Mouse (Mus musculus): Measurements from ENCODE around the gene Afg3l1.
"Not testable (repeated sequence)": the region's sequence is repeated elsewhere in the genome, so short reads cannot be mapped to it uniquely, and the experiment has no call there.

Afg3l1 gene

DNA sequence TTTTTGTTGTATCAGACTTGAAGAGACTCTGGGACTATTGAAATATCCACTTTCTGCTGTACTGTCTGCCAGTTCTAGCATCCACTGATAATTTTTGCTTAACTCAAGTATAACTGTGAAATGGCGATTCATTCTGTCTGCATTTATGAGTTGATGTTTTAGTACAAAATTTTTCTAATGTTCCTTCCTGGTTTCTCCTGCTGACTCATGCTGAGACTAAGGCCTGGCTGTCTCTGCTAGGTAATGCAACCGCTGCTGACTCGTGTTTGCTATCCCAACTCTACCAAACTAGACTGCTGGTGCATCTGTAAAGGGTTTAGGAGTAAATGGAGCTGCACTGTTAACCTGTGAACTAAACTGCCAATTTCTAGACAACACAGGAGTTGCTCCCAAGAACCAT, 10.2 kb upstream of the Afg3l1 start:
- DNase-seq (ENCODE audit: low spot score): no peak

DNA sequence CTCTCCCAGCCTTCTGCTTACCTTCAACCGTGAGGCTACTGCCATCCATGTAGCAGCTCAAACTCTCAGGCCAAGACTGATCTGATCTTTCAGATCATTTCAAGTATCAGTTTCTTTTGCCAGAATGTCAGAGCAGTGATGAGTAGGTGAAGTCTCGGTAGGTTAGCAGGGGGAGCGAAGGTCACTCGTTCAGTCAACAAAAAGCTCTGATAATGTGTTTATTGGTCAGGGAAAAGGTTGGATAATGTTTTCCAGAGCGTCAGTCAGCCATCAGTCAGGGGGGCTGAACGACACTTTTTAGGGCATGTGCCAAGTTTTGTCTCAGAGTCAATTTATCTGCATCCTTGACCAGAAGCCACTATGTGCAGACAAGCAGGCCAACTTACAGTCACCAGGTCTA, 4.7 kb upstream of the Afg3l1 start:
- not testable (repeated sequence) for DNase-seq (ENCODE audit: low spot score)

GRCm38 (mm10) chr8:123474549-123474948, 3.2 kb upstream of the Afg3l1 start:
- DNase-seq (ENCODE audit: low spot score): not testable (repeated sequence)

GRCm38 (mm10) chr8:123476911-123477736, 579 bp upstream of the Afg3l1 start:
- DNase-seq (ENCODE audit: low spot score): no peak

DNA sequence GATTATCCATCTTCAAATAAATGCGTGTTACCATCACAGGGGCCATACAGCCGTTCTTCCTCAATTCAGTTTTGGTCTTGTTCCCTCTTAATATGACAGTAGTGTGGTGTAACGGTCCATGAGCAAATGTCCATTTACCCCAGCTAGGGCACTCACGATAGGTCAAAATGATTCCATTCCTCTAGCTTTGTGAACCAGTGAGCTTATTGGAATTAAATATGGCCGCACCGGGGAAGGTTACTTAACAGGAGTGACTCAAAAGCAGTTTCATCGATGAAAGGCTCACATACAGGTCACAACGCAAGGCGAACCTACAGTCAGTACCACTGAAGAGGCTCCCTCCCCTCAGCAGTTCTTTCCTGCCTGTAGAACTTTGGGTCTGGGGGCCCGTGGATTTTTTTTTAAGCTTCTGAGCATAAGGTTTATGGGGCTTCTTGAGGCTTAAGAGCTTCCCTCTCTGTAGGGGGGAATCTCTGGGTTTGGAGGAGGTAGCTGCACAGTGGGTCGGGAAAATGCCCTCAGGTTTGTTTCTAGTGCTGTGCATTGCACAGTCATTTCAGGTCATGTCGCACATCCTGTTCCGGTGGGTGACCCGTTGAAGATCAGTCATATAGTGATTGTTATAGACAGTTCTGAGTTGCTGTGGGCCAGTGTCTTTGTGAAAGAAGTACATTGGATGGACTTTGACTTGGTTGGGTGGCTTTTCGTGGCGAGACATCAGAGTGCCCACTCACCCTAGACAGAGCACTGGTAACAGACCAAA, 934 bp downstream of the Afg3l1 start:
- DNase-seq (ENCODE audit: low spot score): no peak

DNA sequence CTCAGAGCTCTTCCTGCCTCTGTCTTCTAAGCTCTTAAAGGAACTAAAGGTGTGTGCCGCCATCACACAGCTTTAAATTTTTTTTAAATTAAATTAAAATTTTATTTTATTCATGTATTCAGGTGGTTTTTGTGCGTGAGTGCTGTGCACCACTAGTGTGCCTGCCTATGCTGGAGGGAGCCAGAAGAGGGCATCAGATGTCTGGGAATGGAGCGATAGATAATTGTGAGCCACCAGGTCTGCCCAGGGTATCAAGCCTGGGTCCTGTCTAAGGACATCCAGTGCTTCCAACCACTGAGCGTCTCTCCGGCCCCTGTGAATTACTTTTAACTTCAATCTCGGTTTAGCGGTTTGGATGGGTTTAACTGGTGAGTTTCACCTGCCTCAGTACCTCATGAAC, 4.9 kb downstream of the Afg3l1 start:
- no peak for DNase-seq (ENCODE audit: low spot score)

GRCm38 (mm10) chr8:123491280-123492075, 13.8 kb downstream of the Afg3l1 start:
- no peak for DNase-seq (ENCODE audit: low spot score)

- DNase-seq (ENCODE audit: low spot score): no peak
Measured at GRCm38 (mm10) chr8:123492898-123493297, 15.2 kb downstream of the Afg3l1 start.

DNA sequence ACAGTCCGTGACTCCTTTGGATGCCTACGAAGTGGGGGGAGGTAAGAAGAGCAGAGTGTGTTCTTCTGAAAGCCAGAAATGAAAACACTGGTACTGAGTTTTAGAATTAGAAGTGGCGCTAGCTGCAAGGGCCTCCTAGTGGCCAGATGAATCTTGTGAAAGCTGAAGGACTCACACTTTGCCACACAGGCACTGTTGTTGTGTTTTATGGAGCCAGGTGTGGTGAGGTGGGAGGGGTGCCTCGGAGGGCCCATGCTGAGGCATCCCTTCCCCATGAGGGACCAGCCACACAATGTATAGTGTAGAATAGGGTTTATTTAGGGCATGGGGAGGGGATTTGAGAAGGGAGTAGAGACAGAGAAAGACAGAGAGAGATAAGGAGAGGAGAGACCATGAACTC, 20.0 kb downstream of the Afg3l1 start:
- no peak for DNase-seq (ENCODE audit: low spot score)

DNA sequence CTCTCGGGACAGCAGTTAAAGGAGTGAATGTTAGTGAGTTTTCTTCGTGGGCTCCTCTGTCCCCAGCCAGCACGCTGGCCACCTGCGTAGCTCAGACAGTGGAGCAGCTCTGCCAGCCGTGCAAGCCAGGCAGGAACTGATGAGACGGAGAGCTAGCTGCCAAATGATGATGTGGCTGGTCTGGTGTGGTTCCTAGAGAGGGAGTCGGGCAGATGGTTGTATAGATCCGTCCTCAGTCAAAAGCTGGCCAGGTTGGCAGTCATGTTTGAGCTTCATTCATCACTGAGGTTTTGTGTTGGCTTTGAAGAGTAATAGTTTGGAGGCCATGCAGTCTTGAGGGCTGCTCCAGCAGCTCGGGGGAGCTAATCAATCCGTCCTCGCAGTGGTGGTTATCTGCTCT, 21.3 kb downstream of the Afg3l1 start:
- DNase-seq (ENCODE audit: low spot score): no peak

GRCm38 (mm10) chr8:123499556-123499955, 21.9 kb downstream of the Afg3l1 start:
- no peak for DNase-seq (ENCODE audit: low spot score)

- no peak for DNase-seq (ENCODE audit: low spot score)
Measured at GRCm38 (mm10) chr8:123502192-123502591, 24.5 kb downstream of the Afg3l1 start.

DNA sequence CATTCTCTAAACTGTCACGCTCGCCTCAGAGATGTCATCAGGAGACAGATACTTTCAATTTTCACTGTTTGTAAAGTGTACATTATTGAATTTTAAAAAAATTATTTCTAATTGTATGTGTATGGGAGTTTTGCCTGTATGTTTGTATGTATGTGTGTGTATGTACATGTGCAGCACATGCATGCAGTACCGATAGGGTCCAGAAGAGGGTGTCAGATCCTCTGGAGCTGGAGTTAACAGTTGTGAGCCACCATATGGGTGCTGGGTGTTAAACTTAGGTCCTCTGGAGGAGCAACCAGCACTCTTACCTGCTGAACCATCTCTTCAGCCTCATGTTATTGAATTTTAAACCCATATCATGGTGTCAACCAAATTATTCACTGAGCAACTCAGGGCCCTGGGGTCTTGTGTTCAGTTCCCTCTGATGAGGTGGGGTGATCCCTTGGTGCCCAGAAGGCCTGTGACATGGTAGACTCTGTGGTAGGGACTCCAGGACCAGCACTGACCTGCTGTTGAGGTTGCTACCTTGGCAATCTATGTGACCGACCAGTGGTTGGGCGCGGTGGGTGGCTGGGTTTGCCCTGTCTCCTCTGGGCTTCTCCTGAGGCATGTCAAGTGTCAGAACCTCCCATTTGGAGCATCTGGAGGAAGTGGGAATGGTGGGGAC, 26.2 kb downstream of the Afg3l1 start:
- no peak for DNase-seq (ENCODE audit: low spot score)

DNA sequence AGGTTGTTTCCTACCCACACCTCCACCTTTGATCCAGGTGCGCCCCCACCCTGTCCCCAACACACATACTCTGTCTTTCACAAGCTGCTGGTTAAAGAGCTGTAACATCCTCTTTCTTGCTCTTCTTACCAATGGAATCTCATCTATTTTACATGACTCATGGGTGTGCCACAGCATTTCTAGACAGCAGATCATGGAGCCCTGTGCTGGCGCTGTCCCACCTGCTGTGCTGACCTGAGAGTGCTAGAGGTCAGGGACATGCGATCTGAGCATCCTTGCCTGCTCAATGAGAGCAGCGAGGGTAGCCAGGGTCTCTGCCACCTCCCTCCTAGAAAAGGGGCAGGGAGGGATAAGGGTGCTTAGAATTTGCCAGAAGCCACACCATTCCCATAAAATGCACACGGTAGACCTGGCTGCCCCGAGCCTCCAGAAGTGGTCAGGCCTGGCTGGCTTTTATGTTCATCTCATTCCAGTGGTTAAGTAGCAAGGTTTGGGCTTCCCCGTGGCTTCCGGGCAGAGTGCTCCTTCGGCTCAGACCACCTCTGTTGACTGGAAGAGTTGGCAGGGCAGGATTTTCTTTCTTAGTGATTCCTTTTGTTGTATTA, 27.0 kb downstream of the Afg3l1 start:
- no peak for DNase-seq (ENCODE audit: low spot score)

- DNase-seq (ENCODE audit: low spot score): no peak
Measured at GRCm38 (mm10) chr8:123505267-123505666, 27.6 kb downstream of the Afg3l1 start.

DNA sequence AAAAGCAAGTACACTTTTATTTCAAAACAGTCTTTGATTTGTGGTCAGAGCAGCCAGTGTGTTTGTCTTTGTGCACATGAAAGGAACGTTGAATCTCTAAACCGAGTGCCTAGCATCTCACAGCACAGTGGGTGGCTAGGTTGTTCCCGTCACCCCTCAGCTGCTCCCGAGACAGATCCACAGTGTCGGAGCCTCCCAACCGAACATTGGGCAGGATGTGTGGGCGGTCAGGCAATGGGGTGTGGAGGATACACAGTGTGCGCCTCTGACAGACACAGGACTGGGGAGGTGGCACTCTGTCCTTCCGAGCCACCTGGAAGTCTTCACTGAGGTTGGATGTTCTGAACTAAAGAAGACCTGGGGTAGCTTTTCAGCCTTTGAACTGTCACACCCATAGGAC, 28.0 kb downstream of the Afg3l1 start:
- no peak for DNase-seq (ENCODE audit: low spot score)

DNA sequence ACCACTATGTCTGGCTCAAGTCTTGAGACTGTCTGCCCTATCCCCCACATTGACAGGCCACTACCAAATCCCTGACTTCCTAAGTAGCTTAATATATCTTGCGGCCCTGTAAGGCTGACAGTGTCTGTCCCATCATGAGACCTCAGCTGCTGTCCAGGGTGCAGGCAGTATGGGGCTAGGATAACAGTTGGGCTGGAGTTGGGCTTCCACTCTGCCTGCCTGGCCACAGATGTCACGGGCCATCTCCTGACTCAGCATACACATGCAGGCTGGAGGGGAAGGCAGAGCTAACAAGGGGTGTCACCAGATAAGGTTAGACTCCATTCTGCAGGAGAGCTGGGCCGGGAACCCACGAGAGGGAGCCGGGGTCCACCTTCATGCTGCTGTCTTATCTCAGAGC, 29.4 kb downstream of the Afg3l1 start:
- no peak for DNase-seq (ENCODE audit: low spot score)

DNA sequence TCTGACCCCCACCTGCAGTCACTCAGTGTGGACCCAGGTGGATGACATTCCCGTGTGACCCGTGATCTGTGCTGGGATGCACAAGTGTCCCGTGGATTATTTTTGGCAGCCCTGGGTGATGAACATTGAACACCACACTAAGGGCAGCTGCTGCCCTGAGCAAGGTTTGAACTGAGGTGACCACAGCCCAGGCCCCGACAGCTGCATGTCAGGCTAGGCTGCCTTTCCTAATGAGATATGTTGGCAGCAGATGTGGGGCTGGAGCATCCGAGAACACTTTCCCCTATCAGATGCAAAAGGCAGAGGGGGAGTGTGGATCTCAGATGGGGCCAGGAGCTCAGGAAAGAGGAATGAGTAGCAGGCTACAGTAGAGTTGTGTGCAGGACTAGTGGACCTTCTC, 33.1 kb downstream of the Afg3l1 start:
- DNase-seq (ENCODE audit: low spot score): no peak

- DNase-seq (ENCODE audit: low spot score): no peak
Measured at GRCm38 (mm10) chr8:123514136-123514535, 36.4 kb downstream of the Afg3l1 start.

GRCm38 (mm10) chr8:123514781-123515539, 37.3 kb downstream of the Afg3l1 start, which contains the start of gene Dbndd1:
Dbndd1 (minus strand) TSS chr8:123515463.
- peak; percentile 30 for DNase-seq (ENCODE audit: low spot score)

- no peak for DNase-seq (ENCODE audit: low spot score)
Measured at GRCm38 (mm10) chr8:123515540-123515897, 37.8 kb downstream of the Afg3l1 start.

Measured in urinary bladder, postnatal 14 days (tissue).